Mouse (Mus musculus): Measurements from ENCODE around the gene Bcl2l13.
"Not testable (repeated sequence)": the region's sequence is repeated elsewhere in the genome, so short reads cannot be mapped to it uniquely, and the experiment has no call there.

The Bcl2l13 gene

DNA sequence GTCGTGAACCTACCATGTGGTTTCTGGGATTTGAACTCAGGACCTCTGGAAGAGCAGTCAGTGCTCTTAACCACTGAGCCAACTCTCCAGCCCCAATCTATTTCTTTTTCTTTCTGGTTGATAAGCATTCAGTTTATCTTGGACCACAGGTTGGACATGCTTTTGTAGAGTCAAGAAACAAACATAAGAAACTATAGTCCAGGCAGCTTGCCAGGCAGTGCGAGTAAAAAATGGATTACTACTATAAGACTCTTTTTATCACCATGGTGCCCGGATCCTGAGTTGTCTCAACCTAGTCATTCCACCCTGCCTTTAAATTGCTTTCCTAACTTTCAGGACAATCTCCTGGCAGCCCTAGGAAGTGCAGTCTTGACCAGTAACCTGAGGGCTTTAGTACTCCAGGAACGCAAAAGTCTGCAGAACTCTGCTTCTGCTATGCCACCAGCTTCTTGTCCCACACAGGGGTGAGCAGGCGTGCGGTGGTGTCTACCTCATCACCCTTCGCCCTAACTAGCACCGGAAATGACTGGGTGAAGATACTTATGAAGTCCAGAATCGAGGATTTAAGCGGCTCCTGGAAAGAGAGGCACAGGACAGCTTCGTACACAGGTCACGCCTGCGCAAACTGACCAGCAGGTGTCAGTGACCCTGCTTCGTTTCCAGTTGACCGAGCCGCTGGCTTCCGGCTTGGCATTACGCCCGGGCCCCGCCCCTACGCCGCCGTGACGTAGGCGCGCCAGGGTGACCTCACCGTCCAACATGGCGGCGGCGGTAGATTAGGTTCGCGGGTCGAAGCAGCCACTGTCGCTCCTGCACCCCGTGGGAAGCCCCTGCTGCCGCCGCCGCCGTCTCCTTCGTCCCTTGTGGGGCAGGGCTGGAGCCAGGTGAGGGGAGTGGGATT, at the start of gene Bcl2l13:
Gene Bcl2l13, plus strand, starts transcription at position 739 of the 901 bp plus-strand sequence.
- DNase-seq (ENCODE audit: inconsistent ontology term), result peak; percentile 93

DNA sequence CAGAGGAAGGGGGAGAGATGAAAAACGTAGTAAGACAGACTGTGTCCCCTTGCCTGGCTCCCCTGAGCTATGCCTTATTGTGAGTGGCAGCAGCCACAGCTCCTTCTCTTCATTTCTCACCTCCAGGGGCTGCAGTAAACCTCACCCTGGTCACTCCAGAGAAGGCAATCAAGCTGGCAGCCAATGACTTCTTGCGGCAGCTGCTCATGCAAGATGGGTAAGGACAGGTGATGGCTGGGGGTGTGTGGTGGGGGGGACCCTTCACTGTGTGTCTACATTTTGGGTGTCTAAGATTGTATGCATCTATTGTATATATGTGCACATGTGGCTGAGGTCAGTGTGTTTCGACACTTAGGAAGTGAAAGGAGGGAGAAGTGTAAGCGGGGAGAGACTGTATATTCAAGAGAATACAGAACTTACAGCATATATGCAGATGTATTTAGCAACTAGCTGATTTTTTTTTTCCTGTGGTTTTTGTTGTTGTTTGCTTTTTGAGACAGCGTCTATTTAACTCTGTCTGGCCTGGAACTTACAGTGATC, 47.9 kb upstream of the Bcl2l13 start:
- DNase-seq (ENCODE audit: inconsistent ontology term), result no peak

DNA sequence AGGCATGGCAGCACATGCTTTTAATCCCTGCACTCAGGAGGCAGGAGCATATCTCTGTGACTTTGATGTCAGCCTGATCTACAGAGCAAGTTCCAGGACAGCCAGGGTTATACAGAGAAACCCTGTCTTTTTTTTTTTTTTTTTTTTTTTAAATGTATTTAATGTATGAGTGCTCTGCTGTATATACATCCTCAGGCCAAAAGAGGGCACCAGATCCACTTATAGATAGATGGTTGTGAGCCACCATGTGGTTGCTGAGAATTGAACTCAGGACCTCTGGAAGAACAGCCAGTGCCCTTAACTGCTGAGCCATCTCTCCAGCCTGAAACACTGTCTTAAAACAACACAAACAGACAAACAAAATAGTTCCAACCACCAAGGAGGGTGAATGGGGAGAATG, 47.1 kb upstream of the Bcl2l13 start:
- no peak for DNase-seq (ENCODE audit: inconsistent ontology term)

DNA sequence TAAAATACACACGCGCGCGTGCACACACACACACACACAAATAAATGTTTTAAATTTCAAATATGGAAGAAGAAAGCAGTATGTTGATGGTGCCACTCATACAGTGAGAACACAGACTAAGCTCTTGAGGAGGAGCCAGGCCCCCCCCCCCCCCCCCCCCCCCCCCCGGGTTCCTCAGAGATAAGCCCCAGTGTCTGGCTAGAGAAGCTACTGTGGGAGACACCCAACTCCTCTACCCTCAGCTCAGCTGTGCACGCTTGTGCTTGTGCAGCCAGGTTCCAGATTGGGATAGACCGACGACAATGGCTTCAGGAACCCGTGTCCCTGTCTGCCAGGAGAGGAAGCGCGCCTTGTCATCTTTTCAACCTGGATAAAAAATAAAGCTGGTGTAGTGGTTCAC, 45.9 kb upstream of the Bcl2l13 start:
- DNase-seq (ENCODE audit: inconsistent ontology term), result no peak

DNA sequence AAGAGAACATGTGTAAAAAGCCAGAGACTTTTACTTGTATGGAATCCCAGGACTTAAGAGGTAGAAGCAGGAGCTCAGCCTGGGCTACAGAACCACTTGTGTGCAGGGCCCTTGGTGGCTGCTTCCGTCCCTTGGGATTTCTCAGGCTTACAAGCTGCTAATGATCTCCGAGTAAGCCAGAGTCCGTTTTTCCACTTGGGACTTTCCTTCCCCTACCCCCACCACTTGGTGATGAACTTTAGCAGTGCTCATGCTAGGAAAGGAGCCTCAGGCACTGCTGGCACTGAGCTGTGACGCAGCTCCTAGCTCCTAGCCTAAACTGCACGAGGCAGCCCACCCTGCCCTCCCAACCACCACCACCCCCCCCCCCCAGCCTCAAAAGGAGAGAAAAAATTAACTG, 45.3 kb upstream of the Bcl2l13 start:
- no peak for DNase-seq (ENCODE audit: inconsistent ontology term)

DNA sequence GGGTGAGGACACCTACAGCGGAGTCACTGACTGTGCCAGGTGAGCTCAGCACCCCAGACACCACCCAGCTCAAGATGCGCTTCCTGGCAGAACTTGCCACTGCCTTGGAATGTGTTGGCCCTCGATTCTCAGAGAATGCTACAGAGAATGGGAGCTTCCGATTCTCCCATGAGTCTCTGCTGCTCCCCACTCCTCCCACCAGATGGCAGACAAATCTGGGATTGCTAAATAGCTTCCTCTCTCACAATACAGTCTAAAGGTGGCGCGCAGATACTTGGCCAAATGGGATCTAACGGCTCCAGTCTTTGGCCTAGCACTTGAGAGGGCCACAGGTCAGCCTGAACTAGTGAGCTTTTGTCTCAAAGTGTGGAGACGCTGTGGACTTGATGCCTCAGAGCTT, 43.1 kb upstream of the Bcl2l13 start:
- DNase-seq (ENCODE audit: inconsistent ontology term), result no peak

DNA sequence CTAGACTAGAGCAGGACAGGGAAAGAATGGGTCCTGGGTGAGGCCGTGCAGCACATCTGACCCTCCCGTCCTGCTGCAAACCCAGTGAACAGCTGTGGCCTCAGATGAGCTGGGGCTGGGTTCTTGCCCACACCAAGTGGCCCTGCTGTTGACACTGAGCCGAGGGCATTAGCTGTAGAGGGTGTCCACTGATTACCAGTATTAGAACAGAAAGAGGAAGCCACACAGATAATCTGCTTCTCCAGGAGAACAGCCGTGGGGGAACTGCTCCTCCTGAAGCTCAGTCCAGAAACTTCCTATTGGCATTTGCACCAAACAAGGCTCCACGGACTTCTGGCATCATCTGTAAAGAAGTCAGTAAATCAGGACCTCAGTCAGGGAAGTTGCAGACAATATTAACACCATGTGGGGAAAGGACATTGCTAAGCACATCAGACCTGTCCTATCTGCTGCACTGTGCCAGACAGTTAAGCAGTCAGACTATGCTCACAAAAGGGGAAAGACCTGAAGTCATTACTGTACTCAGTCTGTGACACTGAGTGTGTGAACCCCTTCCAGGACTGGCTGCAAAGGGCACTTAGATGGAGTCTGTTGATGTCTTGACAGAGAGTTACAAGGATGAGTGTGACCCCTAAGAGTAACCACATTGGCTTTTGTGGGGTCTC, 40.5 kb upstream of the Bcl2l13 start:
- DNase-seq (ENCODE audit: inconsistent ontology term), result no peak

DNA sequence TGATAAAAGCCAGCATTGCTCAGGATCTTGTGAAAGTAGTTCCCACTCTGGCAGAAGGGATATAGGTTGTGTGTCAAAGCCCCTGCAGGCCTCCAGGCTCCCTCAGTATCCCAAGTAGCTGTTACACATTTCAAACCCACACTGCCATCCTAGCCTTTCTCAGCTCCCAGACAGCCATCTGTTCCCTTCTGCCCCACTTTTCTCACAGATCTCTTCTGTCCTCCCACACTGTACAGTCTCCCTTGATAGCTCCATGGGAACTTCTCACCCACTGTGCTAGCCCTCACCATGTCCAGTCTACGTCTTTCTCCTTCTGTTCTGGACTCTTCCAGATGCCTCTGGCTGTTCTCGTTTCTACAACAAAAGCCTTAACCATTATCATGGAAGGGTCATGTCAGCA, 39.9 kb upstream of the Bcl2l13 start:
- DNase-seq (ENCODE audit: inconsistent ontology term), result no peak

DNA sequence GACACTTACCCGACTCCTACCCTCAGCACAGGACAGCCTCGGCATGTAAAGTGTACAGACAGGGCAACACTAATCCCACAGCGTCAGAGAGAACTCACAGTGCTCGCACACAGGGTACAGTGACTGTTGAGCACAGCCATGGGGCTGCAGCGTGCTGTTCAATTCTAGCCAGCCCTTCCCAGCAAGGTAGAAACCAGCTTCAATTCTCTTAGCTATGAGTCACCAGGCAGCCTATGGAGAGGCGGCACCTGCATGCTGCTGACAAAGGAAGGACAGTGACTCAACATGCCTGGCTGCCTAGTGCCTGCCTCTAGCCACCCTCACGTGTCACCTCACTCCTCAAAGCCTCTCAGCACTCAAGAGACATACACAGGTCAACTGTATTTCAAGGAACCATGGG, 38.0 kb upstream of the Bcl2l13 start:
- peak; percentile 25 for DNase-seq (ENCODE audit: inconsistent ontology term)

DNA sequence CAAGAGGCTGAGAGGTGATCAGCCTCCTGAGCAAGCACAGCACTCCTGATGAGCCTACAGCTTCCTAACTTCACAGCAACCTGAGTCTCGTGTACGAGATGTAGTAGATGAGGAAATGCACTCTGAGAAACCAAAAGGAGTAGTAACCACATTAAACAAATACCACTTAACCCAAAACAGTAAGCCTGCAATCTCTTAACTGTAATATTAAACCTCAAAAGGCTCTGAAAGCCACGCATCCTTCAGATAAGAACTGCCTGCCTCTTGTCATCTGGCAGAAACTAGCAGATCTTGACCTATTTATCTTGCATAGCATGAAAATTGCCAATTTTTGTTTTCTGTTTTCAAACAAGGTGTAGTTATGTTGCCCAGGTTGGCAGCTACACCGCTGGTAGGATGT, 37.1 kb upstream of the Bcl2l13 start:
- no peak for DNase-seq (ENCODE audit: inconsistent ontology term)

DNA sequence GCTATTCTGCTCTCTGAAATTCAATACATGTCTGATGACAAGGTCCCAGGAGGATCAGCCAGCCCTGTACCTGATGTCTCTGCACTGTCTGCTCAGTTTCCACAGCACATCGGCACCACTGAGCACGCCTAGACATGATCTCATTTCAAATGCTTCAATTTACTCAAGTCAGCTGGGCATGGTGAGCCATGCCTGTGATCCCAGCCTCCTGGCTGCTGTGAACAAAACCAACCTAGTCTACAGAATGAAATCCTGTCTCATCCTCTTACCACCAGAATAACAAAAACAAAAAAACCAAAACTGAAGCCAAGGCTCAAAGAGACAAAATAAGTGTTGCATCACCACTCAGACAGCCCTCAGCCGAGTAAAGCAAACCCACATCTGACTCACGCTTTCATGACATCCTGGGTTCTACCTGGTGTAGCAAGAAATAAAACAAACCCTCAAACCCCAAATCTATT, 36.4 kb upstream of the Bcl2l13 start:
- peak; percentile 27 for DNase-seq (ENCODE audit: inconsistent ontology term)

DNA sequence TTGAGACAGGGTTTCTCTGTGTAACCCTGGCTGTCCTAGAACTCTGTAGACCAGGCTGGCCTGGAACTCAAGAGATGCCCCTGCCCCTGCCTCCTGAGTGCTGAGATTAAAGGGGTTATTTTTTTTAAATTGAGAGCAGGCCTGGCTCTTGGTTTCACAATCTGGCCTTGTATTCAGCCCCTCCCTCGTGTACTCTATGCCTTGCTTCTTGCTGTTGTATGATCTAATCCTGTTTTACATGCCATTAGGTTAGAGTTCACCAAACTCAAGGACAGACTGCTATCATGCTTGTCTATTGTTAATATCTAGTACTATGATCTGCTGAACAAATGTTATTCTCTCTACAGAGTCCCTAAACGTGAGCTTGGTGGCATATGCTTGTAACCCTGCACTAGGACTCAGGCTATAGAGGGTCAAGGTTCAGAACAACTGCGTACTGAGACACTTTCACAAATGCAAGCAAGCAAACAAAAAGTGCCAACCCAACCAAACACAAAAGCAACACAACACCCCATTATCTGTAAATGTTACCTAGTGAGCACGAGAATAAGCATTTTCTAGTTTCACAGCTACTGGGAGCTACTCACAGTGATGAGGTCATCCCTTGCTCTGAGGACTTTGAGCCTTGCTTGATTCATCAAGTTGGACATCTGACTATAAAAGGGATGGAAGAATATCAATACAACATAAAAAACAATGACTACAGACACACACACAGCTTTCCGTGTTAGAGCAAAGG, 28.8 kb upstream of the Bcl2l13 start:
- no peak for DNase-seq (ENCODE audit: inconsistent ontology term)

DNA sequence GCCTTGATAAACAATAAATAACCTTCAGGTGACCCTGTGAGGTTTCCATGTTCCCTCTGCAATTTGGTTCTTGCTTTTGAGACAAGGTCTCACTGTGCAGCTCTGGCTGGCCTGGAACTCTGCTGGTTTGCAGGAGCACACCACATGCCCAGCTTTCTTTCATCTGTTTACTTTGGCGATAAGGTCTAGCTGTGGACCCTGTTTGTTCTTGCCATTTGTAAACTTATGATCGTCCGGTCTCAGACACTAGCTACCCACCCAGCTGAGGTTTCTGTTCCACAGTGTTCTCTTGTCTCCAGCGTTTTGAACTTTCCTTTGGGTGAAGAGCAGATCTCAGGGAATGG, 28.3 kb upstream of the Bcl2l13 start:
- no peak for DNase-seq (ENCODE audit: inconsistent ontology term)

DNA sequence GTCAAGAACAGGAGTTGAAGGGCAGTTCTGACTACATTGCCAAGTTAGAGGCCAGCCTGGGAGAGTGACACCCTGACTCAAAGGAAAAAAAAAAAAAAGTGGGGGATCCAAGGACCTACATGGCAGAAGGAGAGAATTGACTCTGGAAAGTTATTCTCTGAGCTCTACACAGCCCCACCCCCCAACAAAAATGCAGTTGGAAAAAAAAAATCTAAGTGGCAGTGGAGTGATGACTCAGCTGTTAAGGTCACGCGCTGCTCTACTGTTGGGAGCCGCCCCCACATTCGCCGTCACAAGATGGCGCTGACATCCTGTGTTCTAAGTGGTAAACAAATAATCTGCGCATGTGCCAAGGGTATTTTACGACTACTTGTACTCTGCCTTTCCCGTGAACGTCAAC, 24.0 kb upstream of the Bcl2l13 start:
- not testable (repeated sequence) for DNase-seq (ENCODE audit: inconsistent ontology term)

DNA sequence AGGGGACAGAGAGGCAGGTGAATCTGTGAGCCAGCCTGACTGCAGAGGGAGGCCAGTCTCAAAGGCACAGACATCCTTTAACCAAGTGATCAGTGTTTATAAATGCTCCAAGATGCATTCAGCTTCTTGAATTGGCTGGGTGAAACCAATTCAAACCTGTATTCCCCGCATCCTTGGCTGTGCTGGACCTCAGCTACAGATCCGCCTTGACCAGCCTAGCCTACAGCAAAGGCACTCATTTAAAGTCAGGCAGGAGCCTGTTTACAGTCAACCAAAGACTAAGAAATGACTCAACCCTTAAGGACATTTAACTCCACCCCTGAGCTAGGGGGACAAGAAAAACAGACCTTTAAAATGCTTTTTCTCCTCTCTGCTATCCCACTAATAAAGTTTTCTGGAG, 16.7 kb upstream of the Bcl2l13 start:
- no peak for DNase-seq (ENCODE audit: inconsistent ontology term)

DNA sequence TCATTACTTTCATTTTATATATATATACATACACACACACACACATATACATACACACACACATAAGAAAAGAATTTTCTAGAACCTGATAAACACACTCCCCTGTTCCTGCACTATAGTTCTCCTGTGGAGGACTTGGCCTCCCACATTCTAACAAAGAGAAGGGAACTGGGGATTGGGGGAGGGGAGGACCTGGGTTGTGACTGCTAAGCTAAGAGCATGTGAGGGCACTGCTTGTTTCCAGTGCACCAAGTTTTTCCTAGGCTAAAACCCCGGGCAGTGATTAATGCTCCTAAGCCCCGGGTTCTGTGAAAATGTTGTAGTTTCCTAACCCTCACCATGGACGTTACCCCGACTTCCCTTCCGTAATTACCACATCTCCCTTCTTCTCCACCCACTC, 15.9 kb upstream of the Bcl2l13 start:
- no peak for DNase-seq (ENCODE audit: inconsistent ontology term)

DNA sequence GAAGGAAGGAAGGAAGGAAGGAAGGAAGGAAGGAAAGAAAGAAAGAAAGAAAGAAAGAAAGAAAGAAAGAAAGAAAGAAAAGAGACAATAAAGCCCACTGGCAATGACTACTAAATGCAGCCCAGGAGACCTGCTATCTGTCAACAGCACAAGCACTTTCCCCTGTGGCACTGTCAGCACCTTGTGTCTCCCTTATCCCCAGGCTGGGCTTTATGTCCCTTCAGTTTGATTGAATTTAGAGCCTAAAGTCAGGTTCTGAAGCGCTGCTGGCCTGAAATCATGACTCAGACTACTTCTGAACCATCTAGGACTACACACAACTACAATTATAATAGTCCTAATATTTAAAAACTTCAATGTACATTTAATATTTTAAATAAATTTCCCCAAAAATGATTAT, 15.1 kb upstream of the Bcl2l13 start:
- DNase-seq (ENCODE audit: inconsistent ontology term), result no peak

DNA sequence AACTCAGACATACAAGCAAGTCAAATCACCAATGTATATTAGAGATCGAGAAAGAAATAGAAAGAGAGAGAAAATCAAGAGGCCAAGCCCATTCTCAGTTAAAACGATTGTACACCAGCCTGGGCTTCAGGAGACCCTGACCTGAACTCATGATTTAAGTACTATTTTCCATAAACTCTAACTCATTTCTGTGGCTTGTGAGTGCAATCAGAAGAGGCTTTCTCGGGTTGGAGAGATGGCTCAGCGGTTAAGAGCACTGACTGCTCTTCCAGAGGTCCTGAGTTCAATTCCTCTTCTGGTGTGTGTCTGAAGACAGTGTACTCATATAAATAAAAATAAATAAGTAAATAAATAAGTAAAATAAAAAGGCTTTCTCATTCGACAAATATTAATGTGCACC, 14.3 kb upstream of the Bcl2l13 start:
- no peak for DNase-seq (ENCODE audit: inconsistent ontology term)

DNA sequence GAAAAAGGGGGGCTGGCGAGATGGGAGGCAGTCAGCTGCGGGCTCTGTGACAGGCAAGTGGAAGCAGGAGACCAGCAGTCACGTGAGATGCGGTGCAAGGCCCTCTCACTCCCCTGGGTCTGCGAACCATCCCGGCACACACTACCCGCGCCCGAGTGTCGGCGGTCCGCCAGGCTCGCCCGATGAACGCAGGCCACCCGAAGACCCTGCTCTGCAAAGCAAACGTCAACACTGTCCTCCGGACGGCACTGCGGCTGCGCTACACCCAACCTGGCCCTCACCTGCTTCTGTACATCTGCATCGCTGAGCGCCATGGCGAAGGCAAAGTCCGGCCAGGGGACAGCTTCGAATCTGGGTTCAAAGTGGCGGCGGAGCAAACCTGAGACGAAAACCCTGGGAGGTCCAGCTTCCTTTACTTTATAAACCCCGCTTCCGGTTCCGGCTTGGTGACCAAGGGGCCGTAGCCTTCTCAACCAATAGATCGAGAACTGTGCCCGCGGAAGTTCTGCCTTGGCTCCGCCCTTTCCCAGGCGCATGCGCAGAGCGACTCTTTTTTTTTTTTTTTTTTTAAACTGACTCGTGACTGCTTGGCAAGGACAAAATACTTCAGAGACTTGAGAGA, 13.6 kb upstream of the Bcl2l13 start, which contains the start of gene Atp6v1e1:
Gene Atp6v1e1, minus strand, starts transcription at position 487 of the 622 bp plus-strand sequence.
- peak; percentile 93 for DNase-seq (ENCODE audit: inconsistent ontology term)

DNA sequence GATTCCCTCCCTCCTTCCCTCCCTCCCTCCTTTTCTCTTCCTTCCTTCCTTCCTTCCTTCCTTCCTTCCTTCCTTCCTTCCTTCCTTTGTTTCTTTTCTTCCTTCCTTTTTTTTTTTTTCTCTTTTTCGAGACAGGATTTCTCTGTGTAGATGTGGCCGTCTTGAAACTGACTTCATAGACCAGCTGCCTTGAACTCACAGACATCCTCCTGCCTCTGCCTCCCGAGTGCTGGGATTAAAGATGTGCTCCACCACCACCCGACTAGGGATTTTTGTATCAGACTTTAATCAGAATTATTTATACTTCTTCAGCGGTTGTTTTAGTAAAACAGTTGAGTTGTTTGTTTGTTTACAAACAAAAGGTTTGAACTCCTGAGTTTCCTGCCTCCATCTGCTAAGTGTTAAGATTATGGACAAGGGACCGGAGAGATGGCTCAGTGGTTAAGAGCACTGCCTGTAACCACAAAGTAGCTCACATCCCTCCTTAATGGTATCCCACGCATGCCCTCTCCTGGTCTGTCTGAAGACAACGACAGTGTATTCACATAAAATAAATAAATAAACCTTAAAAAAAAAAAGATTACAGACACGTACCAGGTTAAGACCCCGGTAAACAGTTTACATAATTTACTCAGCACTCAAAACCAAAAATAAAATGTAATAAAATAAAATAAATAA, 12.9 kb upstream of the Bcl2l13 start:
- DNase-seq (ENCODE audit: inconsistent ontology term), result no peak

DNA sequence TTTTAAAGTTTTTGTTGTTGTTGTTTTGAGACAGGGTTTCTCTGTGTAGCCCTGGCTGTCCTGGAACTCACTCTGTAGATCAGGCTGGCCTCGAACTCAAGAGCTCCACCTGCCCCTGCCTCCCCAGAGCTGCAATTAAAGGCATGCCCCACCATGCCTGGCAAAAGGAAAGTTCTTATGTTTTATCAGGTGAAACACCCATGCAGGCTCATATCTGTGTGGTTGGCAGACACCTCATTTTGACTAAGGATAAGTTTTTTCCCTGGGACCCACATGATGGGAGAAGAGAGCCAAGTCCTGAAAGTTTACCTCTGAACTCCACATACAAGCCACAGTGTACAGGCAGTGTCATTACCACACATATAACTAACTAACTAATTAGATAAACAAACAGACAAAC, 6.0 kb upstream of the Bcl2l13 start:
- DNase-seq (ENCODE audit: inconsistent ontology term), result no peak
